Mouse (Mus musculus): ENCODE measurements at regions not wholly inside any gene's neighbourhood (a gene's known extent, or its start where the extent isn't known, plus 50 kb on each side); places are given as distances from the start of the nearest gene placed in this dataset.

- no peak for TF ChIP-seq CTCF (IDR thresholded peaks at IDR 0.05; ENCODE audit: low read depth)
- no peak overlapping the region for H3K9ac ChIP-seq (ENCODE audit: low read depth, low read length)
- no peaks in the 10 kb centered on the region for H3K36me3 ChIP-seq (ENCODE audit: control insufficient read depth, insufficient read depth)
- H3K27ac ChIP-seq (ENCODE audit: low read depth, low read length): no peak overlapping the region
- ATAC-seq: no peak
- H3K9me3 ChIP-seq (ENCODE audit: control insufficient read depth): no peaks in the 10 kb centered on the region
- no peaks in the 10 kb centered on the region for H3K4me1 ChIP-seq (replicated peaks; ENCODE audit: control insufficient read depth, insufficient read depth, low read length)
- no peaks in the 10 kb centered on the region for H3K27me3 ChIP-seq (replicated peaks; ENCODE audit: control insufficient read depth, insufficient read depth, low read length)
- 56% methylated on average over 4 of the region's 4 CpGs for WGBS
- H3K4me3 ChIP-seq (ENCODE audit: low read depth, low read length): no peak overlapping the region
- H3K4me2 ChIP-seq (replicated peaks; ENCODE audit: low read depth): no peak overlapping the region
Measured at GRCm38 (mm10) chr11:114248261-114248898, 181.5 kb upstream of the Sdk2 start.

- H3K9ac ChIP-seq (ENCODE audit: low read depth, low read length): no peak overlapping the region
- no peaks in the 10 kb centered on the region for H3K27me3 ChIP-seq (replicated peaks; ENCODE audit: control insufficient read depth, insufficient read depth, low read length)
- H3K36me3 ChIP-seq (ENCODE audit: control insufficient read depth, insufficient read depth): no peaks in the 10 kb centered on the region
- no peak overlapping the region for H3K4me2 ChIP-seq (replicated peaks; ENCODE audit: low read depth)
- H3K27ac ChIP-seq (ENCODE audit: low read depth, low read length): no peak overlapping the region
- H3K4me1 ChIP-seq (replicated peaks; ENCODE audit: control insufficient read depth, insufficient read depth, low read length): no peaks in the 10 kb centered on the region
- 53% methylated on average over 8 of the region's 8 CpGs for WGBS
- no peaks in the 10 kb centered on the region for H3K9me3 ChIP-seq (ENCODE audit: control insufficient read depth)
- no peak overlapping the region for H3K4me3 ChIP-seq (ENCODE audit: low read depth, low read length)
- no peak for TF ChIP-seq CTCF (IDR thresholded peaks at IDR 0.05; ENCODE audit: low read depth)
- ATAC-seq: no peak
Measured at GRCm38 (mm10) chr11:114239311-114239803, 172.5 kb upstream of the Sdk2 start.

- 86% methylated on average over 5 of the region's 5 CpGs for WGBS
- H3K4me3 ChIP-seq (ENCODE audit: low read depth, low read length): no peak overlapping the region
Measured at GRCm38 (mm10) chr11:114238801-114239200, 172.0 kb upstream of the Sdk2 start.

GRCm38 (mm10) chr11:114238316-114238715, 171.5 kb upstream of the Sdk2 start:
- TF ChIP-seq CTCF (IDR thresholded peaks at IDR 0.05; ENCODE audit: low read depth): no peak
- WGBS: 68% methylated on average over 8 of the region's 8 CpGs
- Histone ChIP-seq H3K9me3 (ENCODE audit: control insufficient read depth) (no peaks in the 10 kb centered on the region), H3K4me2 (replicated peaks; ENCODE audit: low read depth) (no peak overlapping the region), H3K4me3 (ENCODE audit: low read depth, low read length) (no peak overlapping the region), H3K27me3 (replicated peaks; ENCODE audit: control insufficient read depth, insufficient read depth, low read length) (no peaks in the 10 kb centered on the region), H3K4me1 (replicated peaks; ENCODE audit: control insufficient read depth, insufficient read depth, low read length) (no peaks in the 10 kb centered on the region), H3K9ac (ENCODE audit: low read depth, low read length) (no peak overlapping the region), H3K36me3 (ENCODE audit: control insufficient read depth, insufficient read depth) (no peaks in the 10 kb centered on the region), H3K27ac (ENCODE audit: low read depth, low read length) (no peak overlapping the region)
- no peak for ATAC-seq

More at GRCm38 (mm10) chr11:114238801-114239200, 172.0 kb upstream of the Sdk2 start:
- no peak for ATAC-seq
- no peak for TF ChIP-seq CTCF (IDR thresholded peaks at IDR 0.05; ENCODE audit: low read depth)
- Histone ChIP-seq H3K36me3 (ENCODE audit: control insufficient read depth, insufficient read depth) (no peaks in the 10 kb centered on the region), H3K9me3 (ENCODE audit: control insufficient read depth) (no peaks in the 10 kb centered on the region), H3K27ac (ENCODE audit: low read depth, low read length) (no peak overlapping the region), H3K4me1 (replicated peaks; ENCODE audit: control insufficient read depth, insufficient read depth, low read length) (no peaks in the 10 kb centered on the region), H3K27me3 (replicated peaks; ENCODE audit: control insufficient read depth, insufficient read depth, low read length) (no peaks in the 10 kb centered on the region), H3K4me2 (replicated peaks; ENCODE audit: low read depth) (no peak overlapping the region), H3K9ac (ENCODE audit: low read depth, low read length) (no peak overlapping the region)

- Histone ChIP-seq H3K36me3 (ENCODE audit: control insufficient read depth, insufficient read depth) (no peaks in the 10 kb centered on the region), H3K27me3 (replicated peaks; ENCODE audit: control insufficient read depth, insufficient read depth, low read length) (no peaks in the 10 kb centered on the region), H3K9me3 (ENCODE audit: control insufficient read depth) (no peaks in the 10 kb centered on the region), H3K4me2 (replicated peaks; ENCODE audit: low read depth) (no peak overlapping the region), H3K9ac (ENCODE audit: low read depth, low read length) (no peak overlapping the region), H3K4me3 (ENCODE audit: low read depth, low read length) (no peak overlapping the region), H3K27ac (ENCODE audit: low read depth, low read length) (no peak overlapping the region), H3K4me1 (replicated peaks; ENCODE audit: control insufficient read depth, insufficient read depth, low read length) (no peaks in the 10 kb centered on the region)
- ATAC-seq: no peak
- WGBS: 56% methylated on average over 1 of the region's 1 CpGs
- no peak for TF ChIP-seq CTCF (IDR thresholded peaks at IDR 0.05; ENCODE audit: low read depth)
Measured at GRCm38 (mm10) chr11:114234542-114234910, 167.7 kb upstream of the Sdk2 start.

- H3K4me3 ChIP-seq (ENCODE audit: low read depth, low read length): no peak overlapping the region
- no peak overlapping the region for H3K4me2 ChIP-seq (replicated peaks; ENCODE audit: low read depth)
- H3K27me3 ChIP-seq (replicated peaks; ENCODE audit: control insufficient read depth, insufficient read depth, low read length): no peaks in the 10 kb centered on the region
- no peaks in the 10 kb centered on the region for H3K9me3 ChIP-seq (ENCODE audit: control insufficient read depth)
- H3K9ac ChIP-seq (ENCODE audit: low read depth, low read length): no peak overlapping the region
- no peak overlapping the region for H3K27ac ChIP-seq (ENCODE audit: low read depth, low read length)
- no peak for ATAC-seq
- no peaks in the 10 kb centered on the region for H3K4me1 ChIP-seq (replicated peaks; ENCODE audit: control insufficient read depth, insufficient read depth, low read length)
- no peak for TF ChIP-seq CTCF (IDR thresholded peaks at IDR 0.05; ENCODE audit: low read depth)
- H3K36me3 ChIP-seq (ENCODE audit: control insufficient read depth, insufficient read depth): no peaks in the 10 kb centered on the region
- WGBS: 88% methylated on average over 19 of the region's 19 CpGs
Measured at GRCm38 (mm10) chr11:114233636-114234541, 167.0 kb upstream of the Sdk2 start.
